Mouse (Mus musculus): ENCODE measurements at regions not wholly inside any gene's neighbourhood (a gene's known extent, or its start where the extent isn't known, plus 50 kb on each side); places are given as distances from the start of the nearest gene placed in this dataset.

GRCm38 (mm10) chr15:62292876-62293275 is 1370.1 kb upstream of the A1bg start:
- H3K27ac ChIP-seq (ENCODE audit: insufficient read depth, low read length) = no peak overlapping the region
- no peaks in the 10 kb centered on the region for H3K36me3 ChIP-seq (ENCODE audit: control insufficient read depth, insufficient read depth, low read length)
- H3K4me1 ChIP-seq (ENCODE audit: control insufficient read depth, insufficient read depth, insufficient read length) = no peaks in the 10 kb centered on the region; the same call in 1 of the 2 replicates
- WGBS = 83% methylated on average over 3 of the region's 3 CpGs
- no peak for DNase-seq (ENCODE audit: low read depth in 1 of 2, low spot score in 2 of 2)
- no peaks in the 10 kb centered on the region for H3K27me3 ChIP-seq (ENCODE audit: control insufficient read depth, insufficient read depth, low read length)
- TF ChIP-seq POLR2A (IDR thresholded peaks at IDR 0.05; ENCODE audit: low read depth, low read length) (no peak), CTCF (IDR thresholded peaks at IDR 0.05; ENCODE audit: extremely low read depth, insufficient read depth, insufficient read length, insufficient replicate concordance) (no peak)
- H3K4me3 ChIP-seq (ENCODE audit: extremely low read depth, insufficient read depth, insufficient read length) = no peak overlapping the region

GRCm38 (mm10) chr15:62290687-62291086 is 1367.9 kb upstream of the A1bg start:
- WGBS = 91% methylated on average over 4 of the region's 4 CpGs
- no peaks in the 10 kb centered on the region for H3K36me3 ChIP-seq (ENCODE audit: control insufficient read depth, insufficient read depth, low read length)
- no peak for TF ChIP-seq CTCF (IDR thresholded peaks at IDR 0.05; ENCODE audit: extremely low read depth, insufficient read depth, insufficient read length, insufficient replicate concordance)
- TF ChIP-seq POLR2A (IDR thresholded peaks at IDR 0.05; ENCODE audit: low read depth, low read length) = no peak
- DNase-seq (ENCODE audit: low read depth in 1 of 2, low spot score in 2 of 2) = no peak
- no peaks in the 10 kb centered on the region for H3K27me3 ChIP-seq (ENCODE audit: control insufficient read depth, insufficient read depth, low read length)
- H3K27ac ChIP-seq (ENCODE audit: insufficient read depth, low read length) = no peak overlapping the region
- H3K4me3 ChIP-seq (ENCODE audit: extremely low read depth, insufficient read depth, insufficient read length) = no peak overlapping the region
- peaks cover 2% of the 10 kb centered on the region; the same call in 1 of the 2 replicates for H3K4me1 ChIP-seq (ENCODE audit: control insufficient read depth, insufficient read depth, insufficient read length)

GRCm38 (mm10) chr15:62286666-62287655 is 1364.1 kb upstream of the A1bg start:
- H3K4me3 ChIP-seq (ENCODE audit: extremely low read depth, insufficient read depth, insufficient read length) = no peak overlapping the region

GRCm38 (mm10) chr15:62284606-62285531 is 1362.1 kb upstream of the A1bg start:
- H3K4me3 ChIP-seq (ENCODE audit: extremely low read depth, insufficient read depth, insufficient read length) = no peak overlapping the region
- no peak for TF ChIP-seq CTCF (IDR thresholded peaks at IDR 0.05; ENCODE audit: extremely low read depth, insufficient read depth, insufficient read length, insufficient replicate concordance)
- TF ChIP-seq POLR2A (IDR thresholded peaks at IDR 0.05; ENCODE audit: low read depth, low read length) = no peak
- no peak overlapping the region for H3K27ac ChIP-seq (ENCODE audit: insufficient read depth, low read length)
- peaks cover 2% of the 10 kb centered on the region; the same call in 1 of the 2 replicates for H3K4me1 ChIP-seq (ENCODE audit: control insufficient read depth, insufficient read depth, insufficient read length)
- WGBS = 93% methylated on average over 7 of the region's 7 CpGs
- no peaks in the 10 kb centered on the region for H3K36me3 ChIP-seq (ENCODE audit: control insufficient read depth, insufficient read depth, low read length)
- DNase-seq (ENCODE audit: low read depth in 1 of 2, low spot score in 2 of 2) = no peak
- H3K27me3 ChIP-seq (ENCODE audit: control insufficient read depth, insufficient read depth, low read length) = no peaks in the 10 kb centered on the region

More at GRCm38 (mm10) chr15:62286666-62287655, 1364.1 kb upstream of the A1bg start:
- no peak overlapping the region for H3K27ac ChIP-seq (ENCODE audit: insufficient read depth, low read length)
- WGBS = 68% methylated on average over 11 of the region's 11 CpGs
- no peak for DNase-seq (ENCODE audit: low read depth in 1 of 2, low spot score in 2 of 2)
- TF ChIP-seq POLR2A (IDR thresholded peaks at IDR 0.05; ENCODE audit: low read depth, low read length) = no peak
- TF ChIP-seq CTCF (IDR thresholded peaks at IDR 0.05; ENCODE audit: extremely low read depth, insufficient read depth, insufficient read length, insufficient replicate concordance) = no peak
- peaks cover 2% of the 10 kb centered on the region; the same call in 1 of the 2 replicates for H3K4me1 ChIP-seq (ENCODE audit: control insufficient read depth, insufficient read depth, insufficient read length)
- no peaks in the 10 kb centered on the region for H3K36me3 ChIP-seq (ENCODE audit: control insufficient read depth, insufficient read depth, low read length)
- no peaks in the 10 kb centered on the region for H3K27me3 ChIP-seq (ENCODE audit: control insufficient read depth, insufficient read depth, low read length)

- TF ChIP-seq POLR2A (IDR thresholded peaks at IDR 0.05; ENCODE audit: low read depth, low read length) (no peak), CTCF (IDR thresholded peaks at IDR 0.05; ENCODE audit: extremely low read depth, insufficient read depth, insufficient read length, insufficient replicate concordance) (no peak)
- no peak for DNase-seq (ENCODE audit: low read depth in 1 of 2, low spot score in 2 of 2)
- Histone ChIP-seq H3K27me3 (ENCODE audit: control insufficient read depth, insufficient read depth, low read length) (no peaks in the 10 kb centered on the region), H3K4me1 (ENCODE audit: control insufficient read depth, insufficient read depth, insufficient read length) (peaks cover 2% of the 10 kb centered on the region; the same call in 1 of the 2 replicates), H3K27ac (ENCODE audit: insufficient read depth, low read length) (no peak overlapping the region), H3K36me3 (ENCODE audit: control insufficient read depth, insufficient read depth, low read length) (no peaks in the 10 kb centered on the region), H3K4me3 (ENCODE audit: extremely low read depth, insufficient read depth, insufficient read length) (no peak overlapping the region)
- 88% methylated on average over 6 of the region's 6 CpGs for WGBS
These were observed 1361.0 kb upstream of the A1bg start for GRCm38 (mm10) chr15:62283661-62284429.

GRCm38 (mm10) chr15:62282646-62283045 is 1359.8 kb upstream of the A1bg start:
- TF ChIP-seq CTCF (IDR thresholded peaks at IDR 0.05; ENCODE audit: extremely low read depth, insufficient read depth, insufficient read length, insufficient replicate concordance) (no peak), POLR2A (IDR thresholded peaks at IDR 0.05; ENCODE audit: low read depth, low read length) (no peak)
- Histone ChIP-seq H3K36me3 (ENCODE audit: control insufficient read depth, insufficient read depth, low read length) (no peaks in the 10 kb centered on the region), H3K4me3 (ENCODE audit: extremely low read depth, insufficient read depth, insufficient read length) (no peak overlapping the region), H3K27me3 (ENCODE audit: control insufficient read depth, insufficient read depth, low read length) (no peaks in the 10 kb centered on the region), H3K27ac (ENCODE audit: insufficient read depth, low read length) (no peak overlapping the region), H3K4me1 (ENCODE audit: control insufficient read depth, insufficient read depth, insufficient read length) (peaks cover 2% of the 10 kb centered on the region; the same call in 1 of the 2 replicates)
- WGBS = 86% methylated on average over 9 of the region's 9 CpGs
- DNase-seq (ENCODE audit: low read depth in 1 of 2, low spot score in 2 of 2) = no peak

Measured in spleen, adult 2 months (tissue).